Mouse (Mus musculus) ES-Bruce4 (cell line): Measurements from ENCODE around the gene Olfr1474. TPM values are rescaled to one million over a fixed set of nuclear protein-coding genes. Genes with fewer than 3 reads are reported as not detected.
"Not testable (repeated sequence)": the region's sequence is repeated elsewhere in the genome, so short reads cannot be mapped to it uniquely, and the experiment has no call there.

Experiments
- H3K27ac ChIP-seq: 2 replicates; pipeline ENCODE4 v1.5.1; 2012; ENCODE audit warnings: low read length, inconsistent platforms; ENCODE audit not compliant: insufficient read depth
- H3K27me3 ChIP-seq: 2 replicates; pipeline ENCODE4 v1.6.1; 2012; ENCODE audit warnings: mild to moderate bottlenecking, low read length, inconsistent platforms; ENCODE audit not compliant: control insufficient read depth, poor library complexity, insufficient read depth, severe bottlenecking
- H3K36me3 ChIP-seq: 2 replicates; pipeline ENCODE4 v1.6.1; 2012; ENCODE audit warnings: inconsistent platforms, mild to moderate bottlenecking, low read length, moderate library complexity; ENCODE audit not compliant: control insufficient read depth, poor library complexity, insufficient read depth, severe bottlenecking
- H3K4me1 ChIP-seq: one replicate; pipeline ENCODE4 v1.8.1; 2011; ENCODE audit warnings: low read length; ENCODE audit not compliant: control insufficient read depth, insufficient read depth
- H3K4me3 ChIP-seq: 2 replicates; pipeline ENCODE4 v1.5.1; 2011; ENCODE audit warnings: low read depth, mild to moderate bottlenecking, low read length
- H3K9ac ChIP-seq: 2 replicates; pipeline ENCODE4 v1.6.1; 2012; ENCODE audit warnings: low read depth, mild to moderate bottlenecking, inconsistent platforms; ENCODE audit not compliant: poor library complexity, severe bottlenecking
- H3K9me3 ChIP-seq: replicated peaks from 2 replicates; pipeline ENCODE4 v1.6.1; 2012; ENCODE audit warnings: mild to moderate bottlenecking, low read length, inconsistent platforms; ENCODE audit not compliant: control insufficient read depth, poor library complexity, insufficient read depth, severe bottlenecking
- CTCF ChIP-seq: IDR thresholded peaks from one replicate; pipeline ENCODE4 v1.8.1; 2011; ENCODE audit warnings: low read depth, low read length
- EP300 ChIP-seq: IDR thresholded peaks from 2 replicates; pipeline ENCODE4 v1.6.1; 2011; ENCODE audit warnings: low read depth, low read length; ENCODE audit not compliant: insufficient read depth
- POLR2A ChIP-seq: IDR thresholded peaks from one replicate; pipeline ENCODE4 v1.8.1; 2011; ENCODE audit warnings: low read length; ENCODE audit not compliant: insufficient read depth
- polyA plus RNA-seq: library from polyadenylated mRNA; stranded (reverse); fragments of >200 nt; gene quantifications from 2 replicates; pipeline ENCODE4 v1.2.4, GENCODE M21; 2011; ENCODE audit warnings: low read depth; ENCODE audit not compliant: missing spikeins, insufficient read depth, insufficient read length

Olfr1474 gene
- not detected in 2 replicates for polyA plus RNA-seq

DNA sequence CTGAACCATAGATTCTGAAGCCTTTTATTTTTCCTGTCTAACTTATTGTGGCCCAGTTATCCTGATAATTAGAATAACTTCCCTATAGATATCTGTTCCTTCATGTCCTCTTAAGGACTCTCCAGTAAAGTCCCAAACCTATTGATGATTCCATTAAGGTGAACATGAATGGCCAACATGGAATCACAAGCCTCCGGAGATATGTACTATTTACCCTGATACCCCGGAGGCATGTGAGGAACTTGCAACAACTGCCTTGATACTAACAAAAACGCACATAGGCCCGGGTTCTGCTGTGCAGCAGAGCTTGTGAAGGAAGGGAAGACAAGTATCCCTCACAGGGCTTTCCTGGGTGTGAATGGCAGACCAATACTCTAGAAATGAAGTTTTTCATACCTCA lies at the start of gene Olfr1474:
TSS of gene Olfr1474 (plus strand) at position 301 of the 400 bp plus-strand sequence.
- H3K36me3 ChIP-seq, H3K4me1 ChIP-seq, H3K9ac ChIP-seq, H3K27me3 ChIP-seq, H3K27ac ChIP-seq, H3K4me3 ChIP-seq, H3K9me3 ChIP-seq: not testable (repeated sequence)

DNA sequence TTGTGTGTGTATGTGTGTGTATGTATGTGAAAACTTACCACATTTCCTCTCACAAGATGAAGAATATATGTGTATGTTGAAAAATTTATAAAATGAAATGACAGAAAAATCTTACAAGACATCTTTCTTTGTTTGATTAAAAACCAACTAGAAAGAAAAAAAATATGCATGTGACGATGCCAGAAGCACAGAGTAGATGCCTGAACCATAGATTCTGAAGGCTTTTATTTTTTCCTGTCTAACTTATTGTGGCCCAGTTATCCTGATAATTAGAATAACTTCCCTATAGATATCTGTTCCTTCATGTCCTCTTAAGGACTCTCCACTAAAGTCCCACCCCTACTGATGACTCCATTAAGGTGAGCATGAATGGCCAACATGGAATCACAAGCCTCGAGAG lies 26.3 kb upstream of the Olfr1474 start, which contains the start of gene Olfr1471:
TSS of gene Olfr1471 (plus strand) at position 301 of the 400 bp plus-strand sequence.
- not testable (repeated sequence) for H3K27me3 ChIP-seq, H3K4me3 ChIP-seq, H3K27ac ChIP-seq, H3K9me3 ChIP-seq, H3K9ac ChIP-seq, H3K4me1 ChIP-seq, H3K36me3 ChIP-seq

DNA sequence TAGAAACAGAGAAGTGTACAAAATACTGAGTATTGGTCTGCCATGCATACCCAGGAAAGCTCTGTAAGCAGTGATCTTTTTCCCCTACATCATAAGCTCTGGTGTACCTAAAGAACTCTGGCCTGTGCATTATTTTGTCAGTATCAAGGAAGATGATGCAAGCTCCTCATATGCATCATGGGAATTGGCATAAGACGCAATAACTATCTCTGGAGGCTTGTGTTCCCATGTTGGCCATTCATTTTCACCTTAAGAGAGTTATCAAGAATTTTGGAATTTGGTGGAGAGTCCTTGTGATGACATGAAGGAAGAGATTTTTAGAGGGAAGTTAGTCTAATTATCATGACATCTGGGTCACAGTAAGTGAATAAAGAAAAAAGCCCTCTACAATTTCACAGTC lies 13.4 kb upstream of the Olfr1474 start, which contains the start of gene Olfr1472:
TSS of gene Olfr1472 (minus strand) at position 101 of the 400 bp plus-strand sequence.
- no peak within 1 kb of the TSS for H3K9ac ChIP-seq
- no peaks in the 10 kb centered on the region for H3K9me3 ChIP-seq
- H3K27ac ChIP-seq: no peak within 1 kb of the TSS
- H3K27me3 ChIP-seq: no peaks in the 10 kb centered on the region; the same call in 1 of the 2 replicates
- H3K4me1 ChIP-seq: no peaks in the 10 kb centered on the region
- no peak within 1 kb of the TSS for H3K4me3 ChIP-seq
- no peaks in the 10 kb centered on the region for H3K36me3 ChIP-seq
- no peak for TF ChIP-seq EP300
- no peak for TF ChIP-seq CTCF
- no peak for TF ChIP-seq POLR2A

DNA sequence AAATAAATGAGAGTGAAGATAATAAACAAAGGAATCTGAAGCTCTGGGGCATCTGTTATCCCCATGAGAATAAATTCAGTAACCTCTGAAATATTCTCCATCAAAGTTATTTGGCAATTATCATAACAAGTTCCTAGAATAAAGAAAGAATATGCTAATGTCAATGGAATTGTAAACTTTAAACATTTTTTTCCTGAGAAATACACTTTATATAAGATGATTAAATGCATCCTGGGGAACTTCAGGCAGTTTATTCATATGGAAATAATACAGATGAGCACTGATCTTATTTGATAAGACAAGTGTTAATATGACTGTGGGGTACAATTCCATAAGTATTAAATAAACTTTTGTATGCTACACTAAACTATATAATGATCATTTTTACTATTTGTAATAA lies 10.7 kb downstream of the Olfr1474 start, which contains the start of gene Olfr1475:
TSS of gene Olfr1475 (minus strand) at position 101 of the 400 bp plus-strand sequence.
- H3K27me3 ChIP-seq: no peaks in the 10 kb centered on the region
- no peaks in the 10 kb centered on the region for H3K4me1 ChIP-seq
- H3K9ac ChIP-seq: no peak within 1 kb of the TSS
- H3K27ac ChIP-seq: no peak within 1 kb of the TSS
- no peaks in the 10 kb centered on the region for H3K36me3 ChIP-seq
- TF ChIP-seq CTCF (no peak), POLR2A (no peak), EP300 (no peak)
- no peaks in the 10 kb centered on the region for H3K9me3 ChIP-seq
- H3K4me3 ChIP-seq: no peak within 1 kb of the TSS

DNA sequence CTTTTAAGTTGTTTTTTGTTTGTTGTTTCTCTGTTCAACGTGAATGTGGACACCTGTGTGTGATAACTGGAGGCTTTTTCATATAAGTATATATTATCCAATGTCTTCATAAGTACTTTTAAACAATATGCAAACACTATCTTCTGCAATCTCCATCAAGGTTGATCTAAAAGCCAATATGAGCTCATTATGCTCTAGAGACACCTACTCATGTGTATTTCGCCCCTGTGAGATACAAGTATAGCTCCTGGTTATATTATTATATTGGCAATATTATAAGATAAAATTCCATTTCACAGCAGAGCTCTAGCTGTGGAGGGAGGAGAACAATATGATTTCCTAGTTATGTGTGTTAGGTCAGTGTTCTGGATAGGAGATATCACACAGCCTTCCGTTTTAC lies 30.9 kb downstream of the Olfr1474 start, which contains the start of gene Olfr1477:
TSS of gene Olfr1477 (plus strand) at position 301 of the 400 bp plus-strand sequence.
- H3K27me3 ChIP-seq: no peaks in the 10 kb centered on the region
- no peaks in the 10 kb centered on the region for H3K9me3 ChIP-seq
- H3K4me1 ChIP-seq: no peaks in the 10 kb centered on the region
- no peak within 1 kb of the TSS for H3K9ac ChIP-seq
- no peak within 1 kb of the TSS for H3K4me3 ChIP-seq
- H3K36me3 ChIP-seq: no peaks in the 10 kb centered on the region
- no peak within 1 kb of the TSS for H3K27ac ChIP-seq
- TF ChIP-seq POLR2A (no peak), EP300 (no peak), CTCF (no peak)

Other genes starting within 250 kb of the Olfr1474 start
- not detected in 2 replicates for gene Olfr1463, start 238.2 kb upstream of the Olfr1474 start, polyA plus RNA-seq
- gene Olfr1465, start 154.0 kb upstream of the Olfr1474 start, polyA plus RNA-seq: not detected in 2 replicates
- gene Olfr1466, start 130.7 kb upstream of the Olfr1474 start, polyA plus RNA-seq: not detected in 2 replicates
- gene Olfr1467, start 107.3 kb upstream of the Olfr1474 start, polyA plus RNA-seq: not detected in 2 replicates
- gene Olfr1469, start 61.7 kb upstream of the Olfr1474 start, polyA plus RNA-seq: not detected in 2 replicates
- gene Olfr1471, start 26.2 kb upstream of the Olfr1474 start, polyA plus RNA-seq: not detected in 2 replicates
- not detected in 2 replicates for gene Olfr1472, start 13.5 kb upstream of the Olfr1474 start, polyA plus RNA-seq
- gene Olfr1475, start 10.6 kb downstream of the Olfr1474 start, polyA plus RNA-seq: not detected in 2 replicates
- not detected in 2 replicates for gene Olfr1477, start 31.0 kb downstream of the Olfr1474 start, polyA plus RNA-seq
- not detected in 2 replicates for gene Olfr1480, start 58.3 kb downstream of the Olfr1474 start, polyA plus RNA-seq
- gene Olfr1484, start 113.9 kb downstream of the Olfr1474 start, polyA plus RNA-seq: not detected in 2 replicates
- not detected in 2 replicates for gene Olfr1487, start 147.8 kb downstream of the Olfr1474 start, polyA plus RNA-seq
- 0.13 TPM in 1 of 2 replicates, not detected in the other for gene Olfr1489, start 162.1 kb downstream of the Olfr1474 start, polyA plus RNA-seq
- not detected in 2 replicates for gene Olfr1490, start 181.5 kb downstream of the Olfr1474 start, polyA plus RNA-seq
- gene Olfr1491, start 227.7 kb downstream of the Olfr1474 start, polyA plus RNA-seq: not detected in 2 replicates